Comparison of ENCODE assay signal across 8 mouse cellular contexts in the genomic region with DNA sequence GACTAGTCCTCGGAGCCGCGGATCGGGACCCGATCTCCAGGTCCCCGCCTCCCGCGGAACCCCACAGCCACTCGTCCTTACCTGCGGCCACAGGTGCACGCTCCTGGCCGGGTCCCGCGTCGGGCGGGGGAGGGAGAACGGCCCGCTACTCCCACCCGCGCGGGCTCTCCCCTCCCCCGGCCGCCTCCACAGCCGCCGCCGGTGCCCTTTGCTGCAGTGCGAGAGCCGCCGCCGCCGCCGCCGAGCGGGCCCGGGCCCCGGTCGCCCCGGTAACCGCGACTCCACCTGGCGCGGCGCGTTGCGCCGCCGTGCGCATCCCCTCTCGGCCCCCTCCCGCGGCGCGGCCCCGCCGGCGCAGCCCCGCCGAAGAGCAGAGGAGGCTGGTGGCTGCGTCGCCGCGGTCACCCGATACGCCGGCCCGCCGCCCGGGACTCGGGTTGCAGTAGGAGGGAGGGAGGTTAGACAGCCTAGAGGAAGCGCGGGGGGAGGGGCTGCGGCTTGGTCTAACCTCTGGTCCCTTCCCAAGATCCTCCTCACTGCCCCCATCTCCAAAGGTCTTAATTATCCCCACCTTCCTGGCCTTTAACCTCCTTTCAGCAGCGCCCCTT. TPM values are rescaled to one million over a fixed set of nuclear protein-coding genes. Genes with fewer than 3 reads are reported as not detected.
DNase-seq lines count a peak whose midpoint lies in the region; ATAC-seq lines count a peak whose summit lies in the region.

No protein-coding gene starts in this region.

- H3K9ac ChIP-seq in embryonic facial prominence, embryonic 12.5 days: peak overlapping the region; percentile 57
- peak overlapping the region; percentile 75 for H3K9ac ChIP-seq in hindbrain, embryonic 13.5 days
- peak overlapping the region; percentile 69 for H3K9ac ChIP-seq in neural tube, embryonic 13.5 days

- no peak overlapping the region for H3K27ac ChIP-seq in embryonic facial prominence, embryonic 12.5 days
- no peak overlapping the region for H3K27ac ChIP-seq in hindbrain, embryonic 13.5 days
- no peak overlapping the region for H3K27ac ChIP-seq in neural tube, embryonic 13.5 days (replicated peaks)

- DNase-seq in 416B (ENCODE audit: low read depth): peak; percentile 62
- DNase-seq in liver: peak; percentile 42
- DNase-seq in layer of hippocampus, adult 9-10 months (ENCODE audit: low spot score): no peak
- DNase-seq in left cerebral cortex, adult 11 months (ENCODE audit: low spot score): no peak

- ATAC-seq in CD4-positive, CD25-positive, alpha-beta regulatory T cell, adult 4 months: peak; percentile 32
- peak; percentile 54 for ATAC-seq in embryonic facial prominence, embryonic 12.5 days (ENCODE audit: insufficient number of reproducible peaks, insufficient read depth, low FRiP score, low TSS enrichment)
- peak; percentile 43; the same call in 1 of the 2 replicates for ATAC-seq in hindbrain, embryonic 13.5 days (ENCODE audit: low FRiP score)
- peak; percentile 42 for ATAC-seq in neural tube, embryonic 13.5 days (ENCODE audit: low read depth)

- H3K27me3 ChIP-seq in embryonic facial prominence, embryonic 12.5 days: peaks cover 91% of the 10 kb centered on the region
- peaks cover 82% of the 10 kb centered on the region for H3K27me3 ChIP-seq in hindbrain, embryonic 13.5 days
- H3K27me3 ChIP-seq in neural tube, embryonic 13.5 days: peaks cover 90% of the 10 kb centered on the region

- H3K4me3 ChIP-seq in embryonic facial prominence, embryonic 12.5 days: peak overlapping the region; percentile 61
- peak overlapping the region; percentile 51 for H3K4me3 ChIP-seq in hindbrain, embryonic 13.5 days
- H3K4me3 ChIP-seq in neural tube, embryonic 13.5 days: peak overlapping the region; percentile 49

- H3K4me1 ChIP-seq in embryonic facial prominence, embryonic 12.5 days: peaks cover 18% of the 10 kb centered on the region
- H3K4me1 ChIP-seq in hindbrain, embryonic 13.5 days (replicated peaks): peaks cover 52% of the 10 kb centered on the region
- H3K4me1 ChIP-seq in neural tube, embryonic 13.5 days (replicated peaks): peaks cover 43% of the 10 kb centered on the region

- H3K36me3 ChIP-seq in embryonic facial prominence, embryonic 12.5 days: no peaks in the 10 kb centered on the region
- peaks cover 12% of the 10 kb centered on the region; the same call in 1 of the 2 replicates for H3K36me3 ChIP-seq in hindbrain, embryonic 13.5 days
- H3K36me3 ChIP-seq in neural tube, embryonic 13.5 days: peaks cover 5% of the 10 kb centered on the region; the same call in 1 of the 2 replicates

- no peaks in the 10 kb centered on the region for H3K9me3 ChIP-seq in embryonic facial prominence, embryonic 12.5 days
- H3K9me3 ChIP-seq in hindbrain, embryonic 13.5 days: no peaks in the 10 kb centered on the region
- H3K9me3 ChIP-seq in neural tube, embryonic 13.5 days: no peaks in the 10 kb centered on the region

- under 1% methylated on average over 61 of the region's 73 CpGs for WGBS in embryonic facial prominence, embryonic 12.5 days
- WGBS in hindbrain, embryonic 13.5 days: under 1% methylated on average over 40 of the region's 73 CpGs
- WGBS in neural tube, embryonic 13.5 days: under 1% methylated on average over 65 of the region's 73 CpGs

- H3K4me2 ChIP-seq in embryonic facial prominence, embryonic 12.5 days (replicated peaks): peak overlapping the region; percentile 100
- H3K4me2 ChIP-seq in hindbrain, embryonic 13.5 days: peak overlapping the region; percentile 95
- peak overlapping the region; percentile 89 for H3K4me2 ChIP-seq in neural tube, embryonic 13.5 days

RNA-seq across cellular contexts. Expression of a gene that starts 29.1 kb away (rescaled TPM):
- polyA plus RNA-seq in CD4-positive, CD25-positive, alpha-beta regulatory T cell, adult 4 months (2017; shearing (Covaris generic)): not detected
- polyA plus RNA-seq in embryonic facial prominence, embryonic 12.5 days (2016; fragmentation: Nextera tagmentation; extraction: Ambion mirVana): 1.00 and 1.3 TPM in 2 replicates
- 6.0 and 7.0 TPM in 2 replicates for polyA plus RNA-seq in hindbrain, embryonic 13.5 days (2015; fragmentation: Nextera tagmentation; extraction: Ambion mirVana)
- 5.7 and 7.0 TPM in 2 replicates for polyA plus RNA-seq in neural tube, embryonic 13.5 days (2015; fragmentation: Nextera tagmentation; extraction: Ambion mirVana)

RNA-seq across cellular contexts. Expression of a gene that starts 46.8 kb away (rescaled TPM):
- polyA plus RNA-seq in CD4-positive, CD25-positive, alpha-beta regulatory T cell, adult 4 months (2017; shearing (Covaris generic)): not detected
- 1.1 and 1.4 TPM in 2 replicates for polyA plus RNA-seq in embryonic facial prominence, embryonic 12.5 days (2016; fragmentation: Nextera tagmentation; extraction: Ambion mirVana)
- 0.96 and 1.2 TPM in 2 replicates for polyA plus RNA-seq in hindbrain, embryonic 13.5 days (2015; fragmentation: Nextera tagmentation; extraction: Ambion mirVana)
- polyA plus RNA-seq in neural tube, embryonic 13.5 days (2015; fragmentation: Nextera tagmentation; extraction: Ambion mirVana): 0.81 and 1.1 TPM in 2 replicates

Comparison
In these comparisons a context has a peak if more than half of its experiments do, and no peak if none do; other contexts are left out.
1. DNase-seq: peak in 416B (single experiment) and liver (single experiment); none in layer of hippocampus, adult 9-10 months (single experiment) and left cerebral cortex, adult 11 months (single experiment).
2. Peak in every context shown above with its lines, with median percentiles within 50 percentile points of each other: ATAC-seq, H3K4me2 ChIP-seq, H3K4me3 ChIP-seq and H3K9ac ChIP-seq.